Mouse (Mus musculus) spleen, adult 2 months (tissue): ENCODE measurements around the gene Samd14.

Experiments
- CTCF ChIP-seq: fragments of 200-500 bp; IDR thresholded peaks from 2 replicates; pipeline ENCODE4 v1.5.1; 2011; ENCODE audit warnings: mild to moderate bottlenecking, inconsistent platforms; ENCODE audit not compliant: insufficient read depth, insufficient read length, insufficient replicate concordance; ENCODE audit errors: extremely low read depth
- POLR2A ChIP-seq: fragments of 200-500 bp; IDR thresholded peaks from 2 replicates; pipeline ENCODE4 v1.6.1; 2011; ENCODE audit warnings: low read depth, low read length, inconsistent platforms

DNA sequence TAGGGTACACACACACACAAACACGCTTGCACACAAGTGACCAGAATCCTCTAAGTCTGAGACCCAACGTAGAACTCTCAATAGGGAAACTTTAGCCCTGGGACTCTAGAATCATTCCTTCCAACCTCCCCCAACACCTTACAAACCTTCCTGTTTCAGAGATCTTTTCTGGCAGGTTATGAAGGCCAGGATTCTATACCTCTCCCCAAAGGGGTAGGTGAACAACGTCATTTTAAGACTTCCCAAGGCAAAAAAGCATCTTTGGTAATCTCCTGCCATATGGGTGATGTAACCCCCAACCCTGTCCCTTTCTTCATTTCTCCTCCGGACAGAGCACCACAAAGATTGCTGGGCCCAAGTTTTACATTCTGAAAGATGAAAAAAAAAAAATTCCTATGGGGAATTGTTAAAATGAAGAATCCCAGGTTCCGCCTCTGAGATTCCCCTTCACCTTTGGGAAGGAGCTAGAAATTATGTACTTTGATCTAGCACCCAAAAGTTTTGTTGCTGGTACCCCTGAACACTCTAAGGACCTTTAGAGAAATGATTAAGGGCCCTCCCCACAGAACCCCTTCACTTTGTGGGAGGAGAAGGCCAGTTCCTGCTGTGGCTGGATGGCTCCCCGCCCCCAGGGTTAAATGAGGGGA is 19.5 kb upstream of the Samd14 start:
- TF ChIP-seq POLR2A: no peak
- no peak for TF ChIP-seq CTCF
